17 mouse cellular contexts compared by ENCODE assay signal in genomic region chr2:33605487-33606256, GRCm38 (mm10). TPM values are rescaled to one million over a fixed set of nuclear protein-coding genes. Genes with fewer than 3 reads are reported as not detected.
A peak's percentile ranks its signal among the peaks of the same experiment; 100 is the strongest.
DNase-seq lines count a peak whose midpoint lies in the region; ATAC-seq and TF ChIP-seq lines count a peak whose summit lies in the region.
"Had no signal": no experiment of that assay in that cellular context is flagged by ENCODE, and none has a peak within 500 bp of the region (broad histone marks: within the 10 kb centered on the region; RNA-seq: fewer than 3 reads in every experiment).

No protein-coding gene starts in this region.

- H3K4me2 ChIP-seq in hindbrain, postnatal 0 days (ENCODE audit: low read depth, low read length), result no peak overlapping the region
- no peak overlapping the region for H3K4me2 ChIP-seq in midbrain, embryonic 13.5 days (replicated peaks)
- H3K4me2 ChIP-seq in midbrain, embryonic 14.5 days (ENCODE audit: low read length), result no peak overlapping the region
- H3K4me2 ChIP-seq in neural tube, embryonic 15.5 days, result peak overlapping the region; percentile 5
- H3K4me2 ChIP-seq: liver, embryonic 11.5 days; lung, embryonic 15.5 days had no signal

- 9% methylated on average over 18 of the region's 18 CpGs for WGBS in hindbrain, embryonic 10.5 days
- WGBS in hindbrain, postnatal 0 days, result 14% methylated on average over 18 of the region's 18 CpGs
- 14% methylated on average over 18 of the region's 18 CpGs for WGBS in midbrain, embryonic 13.5 days
- WGBS in midbrain, embryonic 14.5 days, result 18% methylated on average over 18 of the region's 18 CpGs
- WGBS in large intestine, adult 2 months, result 3% methylated on average over 18 of the region's 18 CpGs
- WGBS in neural tube, embryonic 15.5 days, result 3% methylated on average over 18 of the region's 18 CpGs

- H3K4me3 ChIP-seq in hindbrain, embryonic 10.5 days, result no peak overlapping the region; the same call in 1 of the 2 replicates
- H3K4me3 ChIP-seq in hindbrain, postnatal 0 days (ENCODE audit: low read length), result no peak overlapping the region
- no peak overlapping the region for H3K4me3 ChIP-seq in midbrain, embryonic 13.5 days (replicated peaks)
- H3K4me3 ChIP-seq in midbrain, embryonic 14.5 days (replicated peaks; ENCODE audit: low read depth, low read length), result no peak overlapping the region
- H3K4me3 ChIP-seq in neural tube, embryonic 15.5 days (replicated peaks), result no peak overlapping the region
- H3K4me3 ChIP-seq: layer of hippocampus, adult 2 months; lung, embryonic 15.5 days had no signal

- TF ChIP-seq CTCF in hindbrain, postnatal 0 days (IDR thresholded peaks at IDR 0.05; ENCODE audit: low read depth), result no peak

- H3K9ac ChIP-seq in hindbrain, postnatal 0 days (replicated peaks; ENCODE audit: low read length), result no peak overlapping the region
- H3K9ac ChIP-seq in midbrain, embryonic 13.5 days (replicated peaks), result 0 out of 2 replicates have a peak overlapping the region, but pooled peaks have one; percentile 14
- H3K9ac ChIP-seq in midbrain, embryonic 14.5 days (replicated peaks; ENCODE audit: low read length), result no peak overlapping the region
- H3K9ac ChIP-seq in neural tube, embryonic 15.5 days (replicated peaks), result no peak overlapping the region
- H3K9ac ChIP-seq: lung, embryonic 15.5 days had no signal

- H3K36me3 ChIP-seq in hindbrain, embryonic 10.5 days, result no peaks in the 10 kb centered on the region
- no peaks in the 10 kb centered on the region for H3K36me3 ChIP-seq in hindbrain, postnatal 0 days (ENCODE audit: insufficient read depth, low read length)
- no peaks in the 10 kb centered on the region for H3K36me3 ChIP-seq in midbrain, embryonic 13.5 days
- H3K36me3 ChIP-seq in midbrain, embryonic 14.5 days (ENCODE audit: control insufficient read depth, insufficient read depth, low read length), result no peaks in the 10 kb centered on the region
- no peaks in the 10 kb centered on the region for H3K36me3 ChIP-seq in neural tube, embryonic 15.5 days
- H3K36me3 ChIP-seq: lung, embryonic 15.5 days had no signal

- peaks cover 96% of the 10 kb centered on the region for H3K27me3 ChIP-seq in hindbrain, embryonic 10.5 days (ENCODE audit: insufficient read depth, poor library complexity, severe bottlenecking)
- H3K27me3 ChIP-seq in hindbrain, postnatal 0 days (ENCODE audit: insufficient read depth, low read length), result no peaks in the 10 kb centered on the region
- H3K27me3 ChIP-seq in midbrain, embryonic 13.5 days, result peaks cover 94% of the 10 kb centered on the region
- H3K27me3 ChIP-seq in midbrain, embryonic 14.5 days (ENCODE audit: control insufficient read depth, insufficient read depth, low read length), result peaks cover 20% of the 10 kb centered on the region
- peaks cover 16% of the 10 kb centered on the region for H3K27me3 ChIP-seq in neural tube, embryonic 15.5 days (replicated peaks)

- intact Hi-C loops in gastrocnemius, postnatal 36 days (cut with DNase I), result no loop called here

- H3K27ac ChIP-seq in hindbrain, embryonic 10.5 days, result peak overlapping the region; percentile 3; the same call in 1 of the 2 replicates
- H3K27ac ChIP-seq in hindbrain, postnatal 0 days, result no peak overlapping the region
- no peak overlapping the region; the same call in 1 of the 2 replicates for H3K27ac ChIP-seq in midbrain, embryonic 13.5 days
- H3K27ac ChIP-seq in midbrain, embryonic 14.5 days (replicated peaks; ENCODE audit: low read depth, low read length), result no peak overlapping the region
- H3K27ac ChIP-seq in neural tube, embryonic 15.5 days (replicated peaks), result peak overlapping the region; percentile 72
- H3K27ac ChIP-seq: layer of hippocampus, adult 2 months; lung, embryonic 15.5 days had no signal

- DNase-seq in hindbrain, embryonic 10.5 days (ENCODE audit: low spot score), result no peak
- DNase-seq in hindbrain, postnatal 0 days (ENCODE audit: low spot score), result no peak
- no peak for DNase-seq in midbrain, embryonic 14.5 days
- peak; percentile 14 for DNase-seq in large intestine, adult 2 months (ENCODE audit: low read depth, low spot score)
- no peak for DNase-seq in right cerebral cortex, postnatal 36 days (ENCODE audit: low spot score in 2 of 2)
- DNase-seq in gastrocnemius, postnatal 36 days, result no peak
- DNase-seq: B cell, adult 2 months; cerebellum, postnatal 14 days; gastrocnemius, postnatal 25 days; right cerebral cortex, postnatal 25 days had no signal

- no peaks in the 10 kb centered on the region for H3K9me3 ChIP-seq in hindbrain, embryonic 10.5 days
- H3K9me3 ChIP-seq in hindbrain, postnatal 0 days (ENCODE audit: low read length), result no peaks in the 10 kb centered on the region
- no peaks in the 10 kb centered on the region for H3K9me3 ChIP-seq in midbrain, embryonic 13.5 days
- H3K9me3 ChIP-seq in midbrain, embryonic 14.5 days (ENCODE audit: control insufficient read depth, low read length), result no peaks in the 10 kb centered on the region
- no peaks in the 10 kb centered on the region for H3K9me3 ChIP-seq in neural tube, embryonic 15.5 days (replicated peaks)
- H3K9me3 ChIP-seq: lung, embryonic 15.5 days had no signal

- ATAC-seq in hindbrain, postnatal 0 days, result no peak
- ATAC-seq in midbrain, embryonic 13.5 days, result no peak
- ATAC-seq in midbrain, embryonic 14.5 days (ENCODE audit: low FRiP score, low TSS enrichment), result no peak
- peak; percentile 39 for ATAC-seq in neural tube, embryonic 15.5 days (ENCODE audit: low FRiP score)

- peaks cover 65% of the 10 kb centered on the region for H3K4me1 ChIP-seq in hindbrain, embryonic 10.5 days (replicated peaks)
- no peaks in the 10 kb centered on the region for H3K4me1 ChIP-seq in hindbrain, postnatal 0 days (ENCODE audit: insufficient read depth, low read length)
- H3K4me1 ChIP-seq in midbrain, embryonic 13.5 days (replicated peaks), result peaks cover 33% of the 10 kb centered on the region
- peaks cover 26% of the 10 kb centered on the region for H3K4me1 ChIP-seq in midbrain, embryonic 14.5 days (ENCODE audit: control insufficient read depth, insufficient read depth, low read length)
- peaks cover 61% of the 10 kb centered on the region for H3K4me1 ChIP-seq in neural tube, embryonic 15.5 days
- H3K4me1 ChIP-seq: lung, embryonic 15.5 days had no signal

RNA-seq across cellular contexts. Expression of gene Lmx1b, which starts 34.6 kb away (rescaled TPM):
- 2.5 and 7.7 TPM in 2 replicates for polyA plus RNA-seq in hindbrain, embryonic 10.5 days (2016; fragmentation: Nextera tagmentation; extraction: Ambion mirVana)
- total RNA-seq in hindbrain, postnatal 0 days (2014; rRNA removed), result 17.3 and 21.1 TPM in 2 replicates
- polyA plus RNA-seq in hindbrain, postnatal 0 days (2015; fragmentation: Nextera tagmentation; extraction: Ambion mirVana), result 2.1 and 2.2 TPM in 2 replicates
- polyA plus RNA-seq in midbrain, embryonic 13.5 days (2015; fragmentation: Nextera tagmentation; extraction: Ambion mirVana), result 2.5 and 2.7 TPM in 2 replicates
- 1.7 and 2.3 TPM in 2 replicates for polyA plus RNA-seq in midbrain, embryonic 14.5 days (2014; fragmentation: Nextera tagmentation; extraction: Ambion mirVana)
- 0.07 TPM in 2 replicates for polyA plus RNA-seq in large intestine, adult 2 months (2012; rRNA removed)
- polyA plus RNA-seq in neural tube, embryonic 15.5 days (2015; fragmentation: Nextera tagmentation; extraction: Ambion mirVana), result 7.9 and 8.5 TPM in 2 replicates
- total RNA-seq in gastrocnemius, postnatal 36 days (2021), result under 1 TPM; 0.13 to 0.25 TPM
- total RNA-seq: hematopoietic stem cell, adult 5-6 weeks; megakaryocyte progenitor cell, adult 5-6 weeks had no signal

Comparison
In these comparisons a context has a peak if more than half of its experiments do, and no peak if none do; other contexts are left out.
1. H3K27ac ChIP-seq: peak in hindbrain, embryonic 10.5 days (single experiment) and neural tube, embryonic 15.5 days (single experiment); none in hindbrain, postnatal 0 days (single experiment), midbrain, embryonic 13.5 days (single experiment) and midbrain, embryonic 14.5 days (single experiment).